Mouse (Mus musculus) liver, adult 2 months (tissue): ENCODE data around the gene Slc25a29.

Source experiments
- CTCF ChIP-seq: fragments of 200-500 bp; IDR thresholded peaks from 2 replicates; pipeline ENCODE4 v1.5.1; 2011; ENCODE audit warnings: low read depth, low read length, control low read depth
- POLR2A ChIP-seq: fragments of 200-500 bp; IDR thresholded peaks from 2 replicates; pipeline ENCODE4 v1.6.1; 2011; ENCODE audit warnings: low read length, control low read depth; ENCODE audit not compliant: insufficient read depth; ENCODE audit errors: extremely low read depth

- TF ChIP-seq CTCF: no peak
- TF ChIP-seq POLR2A: no peak
Observed at GRCm38 (mm10) chr12:108841181-108841580, 5.5 kb upstream of the Slc25a29 start.
